Mouse (Mus musculus) ES-E14 (cell line): ENCODE measurements around the gene Hs3st3b1.
A peak's percentile ranks its signal among the peaks of the same experiment; 100 is the strongest.

Source experiments
- HCFC1 ChIP-seq: IDR thresholded peaks from 2 replicates; pipeline ENCODE4 v1.6.1; 2012; ENCODE audit warnings: low read length, inconsistent platforms, borderline replicate concordance; ENCODE audit not compliant: insufficient read depth
- ZC3H11A ChIP-seq: IDR thresholded peaks from 2 replicates; pipeline ENCODE4 v1.6.1; 2012; ENCODE audit warnings: low read depth, mild to moderate bottlenecking, inconsistent platforms, low read length, borderline replicate concordance

DNA sequence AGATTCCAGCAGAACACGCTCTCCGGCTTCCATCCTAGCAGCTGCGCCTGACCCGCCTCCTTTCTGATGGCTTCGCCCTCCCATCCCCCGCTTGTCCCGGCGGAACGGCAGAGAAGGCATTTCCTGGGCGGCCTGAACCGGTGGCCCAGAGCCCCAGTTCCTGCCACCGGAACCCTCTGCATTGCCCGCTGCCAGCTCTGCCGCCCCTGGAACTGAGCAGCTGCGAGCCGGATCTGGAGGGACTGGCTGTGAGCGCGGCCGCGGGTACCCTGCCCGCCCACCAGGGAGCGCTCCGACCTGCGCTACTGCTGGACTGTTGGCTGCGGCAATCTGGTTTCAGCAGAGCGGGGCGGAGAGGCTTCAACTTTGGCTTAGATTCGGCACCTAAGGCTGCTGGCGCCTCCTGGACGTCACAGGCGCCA, 3.1 kb upstream of the Hs3st3b1 start:
- TF ChIP-seq ZC3H11A (peak; percentile 87), HCFC1 (0 out of 2 replicates have a peak, but pooled peaks have one; percentile 43)
